Mouse (Mus musculus): ENCODE data around the gene Cerkl.

The Cerkl gene

GRCm38 (mm10) chr2:79443401-79443800 lies 13.2 kb downstream of the Cerkl start:
- DNase-seq (ENCODE audit: low spot score): no peak

GRCm38 (mm10) chr2:79442906-79443305 lies 13.7 kb downstream of the Cerkl start:
- no peak for DNase-seq (ENCODE audit: low spot score)

DNA sequence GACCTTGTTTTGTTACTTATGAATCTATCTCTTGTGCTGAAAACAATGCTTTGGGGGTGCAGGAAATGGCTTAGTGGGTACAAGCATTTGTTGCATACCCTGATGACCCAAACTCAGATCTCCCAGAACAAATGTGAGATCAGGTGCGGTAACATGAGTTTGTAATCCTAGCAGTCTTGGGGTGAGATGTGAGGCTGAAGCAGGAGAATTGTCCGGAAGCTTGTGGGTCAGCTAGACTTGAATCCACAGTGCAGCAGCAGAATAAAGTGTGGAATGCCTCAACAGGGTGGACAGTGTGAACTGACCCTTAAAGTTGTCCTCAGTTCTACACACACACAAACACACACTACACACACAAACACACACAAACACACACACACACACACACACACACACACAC lies 14.4 kb downstream of the Cerkl start:
- no peak for DNase-seq (ENCODE audit: low spot score)

- no peak for DNase-seq (ENCODE audit: low spot score)
These were observed 26.5 kb downstream of the Cerkl start for GRCm38 (mm10) chr2:79430061-79430460.

DNA sequence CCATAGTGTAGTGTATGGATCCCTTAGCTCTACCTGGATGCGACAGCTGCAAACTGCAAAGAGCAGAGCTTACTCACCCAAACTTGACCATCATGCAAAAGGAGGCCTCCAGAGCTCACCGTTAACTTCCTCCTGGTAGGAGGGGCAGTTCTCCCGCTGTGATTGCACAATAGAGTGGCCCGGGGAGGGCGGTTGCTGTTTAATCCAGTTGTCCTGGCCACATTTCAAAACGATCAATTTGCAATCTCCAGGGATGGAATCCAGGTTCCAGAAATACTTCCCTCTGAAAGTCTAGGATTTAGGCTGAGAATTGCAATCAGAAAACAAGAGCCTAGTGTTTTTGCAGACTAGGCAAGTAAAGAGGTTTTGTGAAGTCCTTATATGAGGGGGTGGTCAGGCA lies 26.9 kb downstream of the Cerkl start:
- no peak for DNase-seq (ENCODE audit: low spot score)

- DNase-seq (ENCODE audit: low spot score): no peak
These were observed 27.5 kb downstream of the Cerkl start for GRCm38 (mm10) chr2:79429108-79429507.

- peak; percentile 9 for DNase-seq (ENCODE audit: low spot score)
These were observed 27.9 kb downstream of the Cerkl start for GRCm38 (mm10) chr2:79428569-79429104.

DNA sequence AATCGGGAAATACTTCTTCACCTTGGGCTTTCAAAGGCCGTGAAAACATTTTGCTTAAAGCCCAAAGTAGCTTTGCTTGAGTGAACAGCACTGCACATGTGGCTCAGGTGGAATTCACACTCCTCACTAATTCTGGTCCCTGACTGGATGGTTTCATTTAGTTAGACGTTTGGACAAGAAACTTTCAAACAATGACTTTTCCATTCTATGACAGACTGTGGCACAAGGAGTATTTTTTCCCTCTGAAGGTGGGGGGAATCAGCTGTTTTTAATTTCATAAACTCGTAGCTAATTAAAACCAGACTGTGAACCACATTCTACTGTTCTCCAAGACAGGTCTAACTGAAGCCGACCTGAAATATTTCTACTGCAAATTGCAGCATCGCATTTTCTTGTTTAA lies 28.6 kb downstream of the Cerkl start:
- DNase-seq (ENCODE audit: low spot score): no peak

DNA sequence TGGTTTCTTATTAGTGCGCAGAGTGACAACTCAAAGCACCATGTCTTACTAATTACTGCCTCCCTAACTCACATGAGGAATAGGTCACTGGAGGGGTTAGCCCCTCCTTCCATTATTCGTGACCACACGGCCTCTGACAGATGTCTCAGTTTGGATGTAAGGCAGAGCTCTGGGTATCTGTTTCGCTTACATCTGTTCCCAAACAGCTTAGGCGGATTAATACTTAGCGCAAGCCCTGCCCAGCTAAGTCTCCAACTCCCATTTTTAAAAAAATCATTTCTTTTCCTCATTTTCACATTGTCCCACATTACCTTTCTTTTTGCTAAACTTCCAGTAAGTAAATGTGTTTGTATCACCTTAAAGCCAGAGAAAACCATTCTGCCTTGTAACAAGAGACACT lies 34.9 kb downstream of the Cerkl start:
- no peak for DNase-seq (ENCODE audit: low spot score)

DNA sequence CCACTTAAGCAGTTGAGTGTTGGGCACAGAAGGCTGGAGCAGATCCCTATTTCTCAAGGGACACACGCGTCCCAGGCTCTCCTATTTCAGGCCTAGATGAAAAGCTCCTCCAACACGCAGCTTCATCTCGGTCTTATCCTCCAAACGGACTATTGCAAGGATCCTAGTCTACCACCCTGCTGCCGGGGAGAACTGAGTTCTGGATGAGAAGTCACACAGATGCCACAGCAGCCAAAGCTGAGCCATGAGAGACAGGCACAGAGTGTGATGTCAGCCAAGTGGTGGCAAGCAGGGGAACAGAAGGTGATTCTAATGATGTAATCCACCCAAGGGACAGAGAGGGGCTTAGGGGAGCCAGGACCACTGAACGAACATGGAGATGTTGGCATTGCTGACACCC lies 42.1 kb downstream of the Cerkl start:
- no peak for DNase-seq (ENCODE audit: low spot score)

- DNase-seq (ENCODE audit: low spot score): no peak
These were observed 45.7 kb downstream of the Cerkl start for GRCm38 (mm10) chr2:79410903-79411255.

GRCm38 (mm10) chr2:79410247-79410902 lies 46.2 kb downstream of the Cerkl start:
- no peak for DNase-seq (ENCODE audit: low spot score)

- DNase-seq (ENCODE audit: low spot score): no peak
These were observed 50.8 kb downstream of the Cerkl start for GRCm38 (mm10) chr2:79405661-79406405.

GRCm38 (mm10) chr2:79400045-79400444 lies 56.5 kb downstream of the Cerkl start:
- DNase-seq (ENCODE audit: low spot score): no peak

- no peak for DNase-seq (ENCODE audit: low spot score)
These were observed 57.2 kb downstream of the Cerkl start for GRCm38 (mm10) chr2:79399234-79400000.

DNA sequence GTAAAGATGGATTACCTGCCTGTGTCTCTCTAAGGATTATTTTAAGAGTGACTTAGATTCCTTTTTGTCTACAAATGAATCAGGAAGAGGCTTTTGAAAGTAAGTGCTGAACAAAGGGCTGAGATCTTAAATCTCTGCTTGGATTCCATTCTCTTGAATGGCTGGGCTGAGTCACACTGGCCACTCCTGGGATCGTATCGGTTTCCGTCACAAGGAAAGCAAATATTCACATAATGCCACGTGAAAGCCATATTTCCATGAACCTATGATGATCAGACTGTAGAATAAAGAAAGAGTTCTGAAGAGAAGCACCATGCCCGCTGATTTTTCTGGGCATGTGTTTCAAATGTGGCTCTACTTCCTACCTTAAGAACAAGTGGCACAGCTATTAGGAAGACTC lies 57.8 kb downstream of the Cerkl start:
- DNase-seq (ENCODE audit: low spot score): no peak

GRCm38 (mm10) chr2:79398343-79398742 lies 58.2 kb downstream of the Cerkl start:
- no peak for DNase-seq (ENCODE audit: low spot score)

- DNase-seq (ENCODE audit: low spot score): no peak
These were observed 59.5 kb downstream of the Cerkl start for GRCm38 (mm10) chr2:79397107-79397506.

DNA sequence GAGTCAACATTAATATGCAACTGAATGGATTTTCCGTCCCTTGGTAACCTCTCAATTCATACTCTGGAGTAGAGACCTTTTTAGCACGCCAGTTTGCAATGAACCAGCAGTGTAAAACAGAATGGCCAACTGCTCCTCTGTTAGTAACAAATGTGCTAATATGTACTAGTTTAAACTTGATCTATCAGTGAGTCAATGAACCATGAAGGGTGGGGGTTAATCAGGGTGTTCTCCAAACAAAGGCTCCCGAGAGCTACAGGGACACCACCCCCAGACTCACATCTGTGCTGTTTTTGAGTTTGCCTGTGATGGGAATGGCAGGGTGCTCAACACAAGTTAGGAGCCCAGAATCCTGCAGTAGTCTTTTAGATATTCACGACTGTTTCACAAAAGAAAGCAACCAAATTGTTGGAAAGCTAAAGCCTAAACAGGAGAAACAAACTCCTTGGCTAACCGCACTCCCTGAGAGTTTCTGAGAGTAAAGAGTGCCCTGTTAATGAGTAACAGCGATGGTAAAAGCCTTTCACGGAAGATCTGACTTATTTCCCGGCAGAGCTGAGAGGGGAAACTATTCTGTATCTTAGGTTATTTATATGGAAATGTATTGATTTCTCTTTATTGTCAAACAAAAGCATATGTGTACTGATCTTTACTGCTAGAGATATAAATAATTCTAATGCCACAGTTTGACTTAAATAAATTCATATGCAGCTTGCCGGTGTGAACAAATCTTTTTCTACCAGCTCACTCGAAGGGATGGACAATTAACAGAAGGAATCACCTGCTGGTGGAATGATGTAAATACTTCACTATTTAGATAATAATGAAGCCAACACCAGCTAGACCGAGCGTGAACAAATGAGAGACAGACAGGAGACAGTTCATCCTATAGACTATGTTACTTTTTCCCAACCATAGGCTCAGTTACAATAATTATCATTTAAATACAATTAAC lies 77.2 kb downstream of the Cerkl start:
- DNase-seq (ENCODE audit: low spot score): peak; percentile 42

DNA sequence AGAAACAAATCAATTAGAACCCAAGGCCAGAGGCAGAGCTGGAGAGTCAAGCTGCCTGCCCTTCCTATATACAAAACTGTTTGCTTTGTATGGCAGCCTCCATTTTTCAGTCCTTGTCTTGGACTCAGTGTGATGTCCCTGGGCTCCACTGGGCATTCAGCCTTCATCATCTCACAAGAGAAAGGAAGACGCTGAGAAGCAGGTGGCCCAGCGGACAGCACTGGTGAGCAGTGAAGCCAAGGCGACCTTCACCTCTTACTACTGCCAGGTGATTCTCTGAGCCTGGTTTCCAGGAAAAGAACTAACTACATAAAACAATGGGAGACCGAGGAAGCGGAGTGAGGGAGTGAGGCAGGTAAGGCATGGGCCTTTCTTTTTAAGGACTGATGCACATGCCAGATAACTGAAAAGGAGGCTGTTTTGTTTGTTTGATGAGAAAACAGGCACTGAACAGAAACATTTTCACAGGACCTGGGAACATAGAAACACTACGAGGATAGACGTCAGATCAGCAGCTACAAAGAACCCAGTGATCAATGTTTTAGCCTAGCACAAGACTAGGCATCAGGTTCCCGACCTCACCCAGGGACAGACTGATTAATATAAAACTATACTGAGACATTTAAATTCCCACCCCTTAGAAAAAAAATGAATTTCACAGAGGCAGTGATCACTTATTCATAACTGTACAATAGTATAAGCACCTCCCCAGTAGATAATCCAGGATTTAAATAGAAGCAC lies 78.1 kb downstream of the Cerkl start:
- DNase-seq (ENCODE audit: low spot score): no peak

Measured in yolk sac, embryonic 10.5 days (tissue).